Mouse (Mus musculus) kidney, postnatal 0 days (tissue): Measurements from ENCODE around the gene Tjp3. TPM values are rescaled to one million over a fixed set of nuclear protein-coding genes. Genes with fewer than 3 reads are reported as not detected.

Experiments
- ATAC-seq: fragments of 200-750 bp; cut with Nextera tagmentation; replicated peaks from 2 replicates; pipeline ENCODE4 v1.8.0; 2017; ENCODE audit warnings: low read depth, moderate number of reproducible peaks, moderate TSS enrichment, moderate library complexity; ENCODE audit not compliant: low FRiP score
- DNase-seq: peaks from one replicate; pipeline ENCODE4 v3.0.0-alpha.2; 2016; ENCODE audit warnings: low spot score
- H3K27ac ChIP-seq: fragments of 300-500 bp; sonication (generic); 2 replicates; pipeline ENCODE4 v1.5.1; 2014; ENCODE audit warnings: mild to moderate bottlenecking
- H3K27me3 ChIP-seq: fragments of 300-500 bp; sonication (generic); 2 replicates; pipeline ENCODE4 v1.6.1; 2014; ENCODE audit warnings: low read length, mixed read lengths; ENCODE audit not compliant: insufficient read depth
- H3K36me3 ChIP-seq: fragments of 300-500 bp; sonication (generic); 2 replicates; pipeline ENCODE4 v1.6.1; 2014; ENCODE audit warnings: low read length, mixed read lengths; ENCODE audit not compliant: insufficient read depth
- H3K4me1 ChIP-seq: fragments of 300-500 bp; sonication (generic); replicated peaks from 2 replicates; pipeline ENCODE4 v1.6.1; 2014; ENCODE audit warnings: antibody characterized with exemption, low read length, mixed read lengths; ENCODE audit not compliant: insufficient read depth
- H3K4me2 ChIP-seq: fragments of 300-500 bp; sonication (generic); 2 replicates; pipeline ENCODE4 v1.6.1; 2014; ENCODE audit warnings: mild to moderate bottlenecking, low read length, moderate library complexity, mixed read lengths
- H3K4me3 ChIP-seq: fragments of 300-500 bp; sonication (generic); replicated peaks from 2 replicates; pipeline ENCODE4 v1.5.1; 2014; ENCODE audit warnings: low read depth, low read length
- H3K9ac ChIP-seq: fragments of 300-500 bp; sonication (generic); 2 replicates; pipeline ENCODE4 v1.6.1; 2014; ENCODE audit warnings: low read depth, low read length
- H3K9me3 ChIP-seq: fragments of 300-500 bp; sonication (generic); replicated peaks from 2 replicates; pipeline ENCODE4 v1.6.1; 2016; ENCODE audit warnings: low read length, inconsistent platforms, mixed read lengths
- CTCF ChIP-seq: IDR thresholded peaks from 2 replicates; pipeline ENCODE4 v1.5.1; 2016; ENCODE audit warnings: antibody characterized with exemption, low read depth, mild to moderate bottlenecking, moderate library complexity
- WGBS: fragments of 180-500 bp; shearing (Covaris S2); extraction: QIAGEN DNeasy Blood & Tissue Kit; methylation state at CpG from one replicate; pipeline ENCODE4 v1.1.7; 2014; 5-methylcytosine and 5-hydroxymethylcytosine counted together
- polyA plus RNA-seq: library from polyadenylated mRNA; unstranded; fragments of >200 nt; fragmentation: Nextera tagmentation; extraction: Ambion mirVana; gene quantifications from 2 replicates; pipeline ENCODE4 v1.2.1, GENCODE M21; 2015

Gene Tjp3
- polyA plus RNA-seq, 1 experiment from 2014 or later, result 19.0 TPM

DNA sequence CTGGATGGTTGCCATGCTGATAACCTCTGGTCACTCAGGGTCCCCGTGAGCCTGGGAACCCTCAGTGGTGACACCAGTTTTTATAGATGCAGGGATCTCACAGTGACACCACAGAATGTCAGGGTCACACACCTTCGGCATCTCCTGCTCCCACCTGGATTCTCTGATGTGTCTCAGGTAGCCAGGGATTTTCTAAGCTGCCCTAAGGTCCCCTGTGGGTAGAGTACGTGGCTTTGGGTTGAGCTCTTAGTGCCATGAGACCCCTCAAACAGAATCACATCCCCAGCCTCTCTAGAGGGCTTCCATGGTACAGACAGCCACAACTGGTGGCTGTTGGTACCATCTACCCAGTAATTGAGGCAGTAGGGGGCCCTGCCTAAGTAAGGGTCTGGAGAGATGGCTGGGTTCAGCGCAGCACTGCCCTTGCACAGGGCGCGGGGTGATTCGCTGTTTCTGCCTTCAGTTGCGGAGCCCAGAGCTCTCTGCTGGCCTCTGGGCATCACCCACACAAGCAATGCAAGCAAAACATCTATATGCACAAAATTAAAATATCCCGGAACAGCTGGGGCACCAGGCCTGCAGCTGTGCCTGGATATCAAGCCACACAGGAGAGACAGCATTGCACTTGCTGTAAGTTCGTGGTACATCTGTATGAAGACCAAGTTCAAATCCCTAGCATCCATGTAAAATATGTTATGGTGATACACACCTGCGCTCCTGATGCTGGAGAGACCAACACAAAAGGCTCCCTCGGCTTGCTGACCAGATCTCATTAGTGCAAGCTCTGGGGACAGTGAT, 54.7 kb downstream of the Tjp3 start:
- DNase-seq (no peak), ATAC-seq (no peak)
- Histone ChIP-seq H3K27me3 (peaks cover 5% of the 10 kb centered on the region; the same call in 1 of the 2 replicates), H3K9ac (no peak overlapping the region), H3K9me3 (no peaks in the 10 kb centered on the region), H3K4me2 (no peak overlapping the region), H3K27ac (no peak overlapping the region), H3K36me3 (no peaks in the 10 kb centered on the region), H3K4me1 (no peaks in the 10 kb centered on the region; the same call in 1 of the 2 replicates), H3K4me3 (no peak overlapping the region)
- WGBS, result 87% methylated on average over 12 of the region's 12 CpGs
- no peak for TF ChIP-seq CTCF

DNA sequence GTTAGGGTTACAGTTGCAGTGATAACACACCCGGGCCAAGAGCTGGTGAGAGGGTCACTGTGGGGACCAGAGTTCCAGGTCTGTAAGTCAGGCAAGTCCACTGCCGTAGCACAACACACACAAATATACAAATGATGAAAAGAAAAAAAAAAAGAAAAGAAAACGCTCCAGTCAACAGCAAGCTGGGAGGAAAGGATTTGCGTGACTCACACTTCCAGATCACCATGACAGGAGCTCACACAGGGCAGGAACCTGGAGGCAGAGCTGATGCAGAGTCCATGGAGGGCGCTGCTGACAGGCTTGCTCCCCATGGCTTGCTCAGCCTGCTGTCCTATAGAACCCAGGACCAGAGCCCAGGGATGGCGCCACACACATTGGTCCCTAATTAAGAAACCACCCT, 57.2 kb downstream of the Tjp3 start:
- DNase-seq (no peak), ATAC-seq (no peak)
- Histone ChIP-seq H3K4me1 (no peaks in the 10 kb centered on the region; the same call in 1 of the 2 replicates), H3K27ac (no peak overlapping the region), H3K4me2 (no peak overlapping the region), H3K4me3 (no peak overlapping the region), H3K36me3 (no peaks in the 10 kb centered on the region), H3K27me3 (peaks cover 15% of the 10 kb centered on the region), H3K9ac (no peak overlapping the region), H3K9me3 (no peaks in the 10 kb centered on the region)
- TF ChIP-seq CTCF, result no peak
- 77% methylated on average over 6 of the region's 6 CpGs for WGBS

DNA sequence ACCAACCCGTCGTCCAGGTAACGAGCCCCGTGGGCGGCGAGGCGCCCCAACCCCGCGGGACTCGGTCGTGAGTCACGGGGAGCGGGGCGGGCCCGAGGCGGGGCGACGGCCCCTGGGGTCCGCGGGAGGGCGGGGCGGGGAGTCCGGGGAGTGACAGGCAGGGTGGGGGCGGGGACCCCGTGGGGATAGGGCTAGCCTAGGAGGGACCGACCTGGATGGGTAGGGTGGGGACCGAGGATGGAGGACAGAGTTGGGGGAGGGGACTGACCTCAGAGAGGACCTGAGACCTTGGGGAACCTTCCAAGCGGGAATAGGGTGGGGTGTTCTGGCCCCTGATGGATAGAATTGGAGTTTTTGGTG, 58.2 kb downstream of the Tjp3 start:
- Histone ChIP-seq H3K4me2 (peak overlapping the region; percentile 69), H3K27ac (no peak overlapping the region), H3K9me3 (no peaks in the 10 kb centered on the region), H3K4me3 (peak overlapping the region; percentile 63), H3K36me3 (no peaks in the 10 kb centered on the region), H3K27me3 (peaks cover 15% of the 10 kb centered on the region), H3K9ac (peak overlapping the region; percentile 75), H3K4me1 (no peaks in the 10 kb centered on the region; the same call in 1 of the 2 replicates)
- TF ChIP-seq CTCF, result no peak
- WGBS, result 3% methylated on average over 26 of the region's 28 CpGs
- ATAC-seq, result peak; percentile 76
- no peak for DNase-seq

DNA sequence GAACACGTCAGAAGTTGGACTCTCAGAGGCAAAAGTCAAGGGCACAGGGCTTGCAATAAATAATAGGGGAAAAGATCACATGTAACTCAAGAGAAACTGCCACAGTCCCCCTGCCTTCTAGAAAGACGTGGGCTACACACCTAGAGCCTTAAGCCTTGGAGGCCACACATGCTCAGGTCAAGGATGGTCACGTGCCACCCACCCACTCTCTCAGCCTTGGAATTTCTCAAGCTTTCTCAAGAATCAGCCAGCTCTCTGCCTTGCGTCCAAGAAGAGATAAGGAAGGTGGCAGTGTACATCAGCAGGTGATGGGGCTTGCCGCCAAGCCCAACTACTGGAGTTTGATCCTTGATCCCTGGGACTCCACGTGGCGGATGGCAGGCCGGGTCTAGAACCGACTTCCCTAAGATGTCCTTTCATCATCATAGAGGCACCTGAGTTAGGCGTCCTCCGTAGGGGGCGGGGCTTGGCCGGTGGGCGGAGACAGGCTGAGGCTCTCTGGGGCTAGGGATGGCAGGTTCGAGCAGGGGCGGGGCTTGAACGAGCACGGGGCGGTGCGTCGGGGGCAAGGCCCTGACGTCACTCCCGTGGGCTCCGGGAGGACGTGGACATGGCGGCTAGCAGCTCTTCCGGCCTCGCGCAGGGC, 58.7 kb downstream of the Tjp3 start, which contains the start of gene Zfr2:
Gene Zfr2 (plus strand): TSS at position 576 of the 646 bp plus-strand sequence.
- peak; percentile 88 for ATAC-seq
- Histone ChIP-seq H3K27ac (no peak within 1 kb of the TSS), H3K9me3 (no peaks in the 10 kb centered on the region), H3K4me1 (no peaks in the 10 kb centered on the region; the same call in 1 of the 2 replicates), H3K27me3 (peaks cover 15% of the 10 kb centered on the region), H3K9ac (peak within 1 kb of the TSS; percentile 75), H3K4me3 (peak within 1 kb of the TSS; percentile 63), H3K36me3 (no peaks in the 10 kb centered on the region), H3K4me2 (peak within 1 kb of the TSS; percentile 69)
- TF ChIP-seq CTCF, result 0 out of 2 replicates have a peak, but pooled peaks have one; percentile 2
- DNase-seq, result peak; percentile 90
- WGBS, result 6% methylated on average over 29 of the region's 29 CpGs

DNA sequence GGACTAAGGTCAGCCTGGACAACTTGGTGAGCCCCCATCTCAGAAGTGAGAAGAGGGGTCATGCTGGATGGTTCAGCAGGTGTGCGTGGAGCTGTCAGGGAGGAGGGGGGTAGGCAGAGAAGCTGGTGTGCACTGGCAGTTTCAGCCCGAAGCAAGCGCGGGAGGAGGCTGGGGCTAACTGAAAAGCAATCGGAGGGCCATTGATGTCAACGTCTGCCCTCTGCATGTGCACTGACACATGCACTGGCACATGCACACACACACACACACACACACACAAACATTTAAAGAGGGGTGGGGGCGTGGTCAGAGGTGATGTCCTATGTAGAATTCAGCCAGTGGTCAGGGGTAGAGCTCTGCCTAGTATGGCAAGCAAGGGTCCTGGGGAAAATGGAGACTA, 59.9 kb downstream of the Tjp3 start:
- Histone ChIP-seq H3K9me3 (no peaks in the 10 kb centered on the region), H3K4me2 (no peak overlapping the region), H3K27ac (no peak overlapping the region), H3K4me1 (no peaks in the 10 kb centered on the region; the same call in 1 of the 2 replicates), H3K36me3 (no peaks in the 10 kb centered on the region), H3K27me3 (peaks cover 15% of the 10 kb centered on the region), H3K9ac (no peak overlapping the region), H3K4me3 (no peak overlapping the region)
- 52% methylated on average over 7 of the region's 7 CpGs for WGBS
- no peak for DNase-seq
- TF ChIP-seq CTCF, result no peak
- no peak for ATAC-seq

DNA sequence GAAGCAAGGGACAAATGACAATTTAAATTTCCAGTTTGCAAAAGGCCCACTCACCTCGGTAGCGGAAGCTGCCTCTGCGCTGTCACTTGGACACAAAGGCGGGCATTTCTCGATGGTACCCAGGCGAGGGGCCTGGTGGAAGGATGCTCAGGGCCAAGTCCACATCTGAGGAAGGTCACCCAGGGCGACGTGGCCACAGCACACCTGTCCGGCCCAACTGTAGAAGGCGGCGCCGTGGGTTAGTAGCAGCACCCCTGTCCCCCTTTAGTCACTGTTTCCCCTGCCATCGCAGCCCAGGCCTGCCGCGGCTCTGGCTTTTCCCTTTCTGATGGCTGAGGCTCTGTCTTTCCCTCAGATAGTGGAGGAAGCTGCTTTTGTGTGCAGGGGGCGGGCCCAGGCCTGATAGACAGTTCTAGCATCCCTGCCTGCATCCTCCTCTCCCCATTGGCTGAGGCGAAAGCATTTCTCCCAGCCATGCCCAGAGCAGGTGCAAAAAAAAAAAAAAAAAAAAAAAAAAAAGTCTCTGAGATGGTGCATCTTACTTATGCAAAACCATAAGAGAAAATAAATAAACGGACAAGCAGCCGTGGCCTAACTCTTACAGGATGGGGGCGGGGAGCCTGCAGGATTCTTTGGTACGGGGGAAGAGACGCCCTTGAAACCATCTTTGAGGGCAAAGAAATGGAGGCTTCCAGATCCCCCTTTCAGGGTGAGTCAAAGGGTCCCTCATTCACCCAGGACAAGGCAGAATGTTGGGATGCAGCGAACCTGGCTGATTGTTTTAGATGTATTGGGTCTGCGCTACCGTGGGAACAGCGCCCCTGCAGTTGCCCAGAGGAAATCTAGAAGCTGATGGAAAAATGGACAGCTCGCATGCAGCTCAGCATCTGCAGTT, 60.7 kb downstream of the Tjp3 start, which contains the start of gene Atcay:
Gene Atcay (minus strand): TSS at position 396 of the 895 bp plus-strand sequence.
- Histone ChIP-seq H3K9ac (no peak within 1 kb of the TSS), H3K4me2 (peak within 1 kb of the TSS; percentile 23)
- TF ChIP-seq CTCF, result peak; percentile 62

More for the DNA sequence above, 60.7 kb downstream of the Tjp3 start, which contains the start of gene Atcay:
- WGBS, result 8% methylated on average over 27 of the region's 27 CpGs
- H3K27ac ChIP-seq, result no peak within 1 kb of the TSS
- DNase-seq (peak; percentile 58), ATAC-seq (no peak)
- no peak within 1 kb of the TSS for H3K4me3 ChIP-seq
- no peaks in the 10 kb centered on the region; the same call in 1 of the 2 replicates for H3K4me1 ChIP-seq
- no peaks in the 10 kb centered on the region for H3K9me3 ChIP-seq
- no peaks in the 10 kb centered on the region for H3K36me3 ChIP-seq
- H3K27me3 ChIP-seq, result peaks cover 15% of the 10 kb centered on the region
